Comparison of ENCODE assay signal across 8 mouse cellular contexts in the genomic region with DNA sequence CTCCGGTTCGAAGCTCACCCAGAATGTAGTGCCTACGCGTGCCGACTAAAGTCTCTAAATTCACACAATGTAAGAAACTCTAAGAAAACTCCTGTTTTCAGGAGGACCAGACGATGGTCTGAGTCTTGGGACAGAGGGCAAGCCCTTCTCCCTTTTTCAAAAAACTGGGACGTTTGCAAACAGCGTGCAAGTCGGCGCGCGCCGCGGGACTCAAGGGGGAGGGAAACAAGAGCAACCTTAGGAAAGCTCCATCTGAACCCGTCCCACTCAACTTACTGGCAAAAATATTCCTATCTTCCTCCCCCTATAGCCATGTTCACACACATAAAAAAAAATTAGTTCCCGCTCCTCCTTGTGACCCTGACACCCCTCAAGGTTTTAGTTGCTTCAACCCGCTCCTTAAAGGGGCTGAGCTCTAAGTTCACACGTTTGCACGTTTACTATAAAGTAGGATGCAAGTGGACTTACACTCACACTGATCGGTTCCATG. TPM values are rescaled to one million over a fixed set of nuclear protein-coding genes. Genes with fewer than 3 reads are reported as not detected.
DNase-seq lines count a peak whose midpoint lies in the region; ATAC-seq and TF ChIP-seq lines count a peak whose summit lies in the region.

No protein-coding gene starts in this region.

- peak; percentile 71 for DNase-seq in lung, embryonic 14.5 days
- no peak for DNase-seq in lung, postnatal 25 days (ENCODE audit: low spot score)
- DNase-seq in brain, embryonic 14.5 days (ENCODE audit: low read depth), result peak; percentile 71
- DNase-seq in limb, embryonic 14.5 days (ENCODE audit: low spot score), result no peak
- no peak for DNase-seq in left cerebral cortex, postnatal 4 days
- DNase-seq in cerebellum, adult 18-20 months, result no peak

- peaks cover 12% of the 10 kb centered on the region for H3K36me3 ChIP-seq in lung, embryonic 14.5 days (ENCODE audit: insufficient read depth)
- H3K36me3 ChIP-seq in heart, embryonic 14.5 days (ENCODE audit: control insufficient read depth, insufficient read depth, low read length), result no peaks in the 10 kb centered on the region
- H3K36me3 ChIP-seq in limb, embryonic 14.5 days (ENCODE audit: control insufficient read depth, insufficient read depth, low read length), result no peaks in the 10 kb centered on the region
- H3K36me3 ChIP-seq in neural tube, embryonic 15.5 days, result no peaks in the 10 kb centered on the region

- H3K27ac ChIP-seq in lung, embryonic 14.5 days (ENCODE audit: low read depth), result peak overlapping the region; percentile 61
- no peak overlapping the region for H3K27ac ChIP-seq in heart, embryonic 14.5 days (replicated peaks in 1 of 2; ENCODE audit: control insufficient read depth in 1 of 2, insufficient read depth in 1 of 2, low read depth in 2 of 2, low read length in 2 of 2)
- no peak overlapping the region for H3K27ac ChIP-seq in limb, embryonic 14.5 days (replicated peaks; ENCODE audit: low read depth, low read length)
- peak overlapping the region; percentile 68 for H3K27ac ChIP-seq in neural tube, embryonic 15.5 days (replicated peaks)

- no peaks in the 10 kb centered on the region for H3K27me3 ChIP-seq in lung, embryonic 14.5 days (ENCODE audit: insufficient read depth, low read length)
- H3K27me3 ChIP-seq in heart, embryonic 14.5 days (ENCODE audit: control insufficient read depth, insufficient read depth, low read length), result peaks cover 51% of the 10 kb centered on the region
- H3K27me3 ChIP-seq in limb, embryonic 14.5 days (ENCODE audit: control insufficient read depth, insufficient read depth, low read length), result peaks cover 33% of the 10 kb centered on the region
- peaks cover 13% of the 10 kb centered on the region; the same call in 1 of the 2 replicates for H3K27me3 ChIP-seq in neural tube, embryonic 15.5 days (replicated peaks)

- WGBS in lung, embryonic 14.5 days, result under 1% methylated on average over 20 of the region's 20 CpGs
- under 1% methylated on average over 20 of the region's 20 CpGs for WGBS in heart, embryonic 14.5 days
- 1% methylated on average over 16 of the region's 20 CpGs for whole genome bisulfite sequencing in limb, embryonic 14.5 days
- WGBS in neural tube, embryonic 15.5 days, result under 1% methylated on average over 20 of the region's 20 CpGs

- no peak for TF ChIP-seq CTCF in lung, embryonic 14.5 days (IDR thresholded peaks at IDR 0.05; ENCODE audit: low read depth)
- no peak for TF ChIP-seq CTCF in brain, embryonic 14.5 days (IDR thresholded peaks at IDR 0.05; ENCODE audit: borderline replicate concordance, extremely low read depth, insufficient read depth, insufficient read length)

- no peak for TF ChIP-seq POLR2A in brain, embryonic 14.5 days (IDR thresholded peaks at IDR 0.05; ENCODE audit: borderline replicate concordance, extremely low read depth, insufficient read depth, insufficient read length, poor library complexity, severe bottlenecking)
- no peak for TF ChIP-seq POLR2A in limb, embryonic 14.5 days (IDR thresholded peaks at IDR 0.05; ENCODE audit: borderline replicate concordance, extremely low read depth, insufficient read depth, insufficient read length)

- peak overlapping the region; percentile 89 for H3K4me2 ChIP-seq in lung, embryonic 14.5 days
- H3K4me2 ChIP-seq in heart, embryonic 14.5 days (ENCODE audit: low read length), result peak overlapping the region; percentile 92
- H3K4me2 ChIP-seq in limb, embryonic 14.5 days (replicated peaks; ENCODE audit: low read depth, low read length, severe bottlenecking), result peak overlapping the region; percentile 86
- peak overlapping the region; percentile 96 for H3K4me2 ChIP-seq in neural tube, embryonic 15.5 days

- H3K4me3 ChIP-seq in lung, embryonic 14.5 days (ENCODE audit: low read depth, low read length), result peak overlapping the region; percentile 64
- H3K4me3 ChIP-seq in heart, embryonic 14.5 days (ENCODE audit: control insufficient read depth in 1 of 2, insufficient read depth in 1 of 2, low read depth in 1 of 2, low read length in 2 of 2), result peak overlapping the region; percentile 62 to 65
- peak overlapping the region; percentile 52 for H3K4me3 ChIP-seq in limb, embryonic 14.5 days (replicated peaks; ENCODE audit: low read length)
- peak overlapping the region; percentile 60 for H3K4me3 ChIP-seq in neural tube, embryonic 15.5 days (replicated peaks)

- peaks cover 34% of the 10 kb centered on the region for H3K4me1 ChIP-seq in lung, embryonic 14.5 days (ENCODE audit: insufficient read depth)
- H3K4me1 ChIP-seq in heart, embryonic 14.5 days (ENCODE audit: control insufficient read depth in 2 of 2, insufficient read depth in 2 of 2, low read length in 2 of 2), result peaks cover 8 to 18% of the 10 kb centered on the region in 2 experiments; a peak in 3 of 4 replicates
- H3K4me1 ChIP-seq in limb, embryonic 14.5 days (ENCODE audit: control insufficient read depth, insufficient read depth, low read length), result peaks cover 19% of the 10 kb centered on the region; the same call in 1 of the 2 replicates
- H3K4me1 ChIP-seq in neural tube, embryonic 15.5 days, result peaks cover 49% of the 10 kb centered on the region

- intact Hi-C loops in left cerebral cortex, postnatal 4 days (cut with DNase I), result loop anchor here (10.0 kb wide), 1 partner anchor 187 kb away; no protein-coding TSS in a partner anchor

- H3K9ac ChIP-seq in lung, embryonic 14.5 days, result peak overlapping the region; percentile 70
- peak overlapping the region; percentile 66 for H3K9ac ChIP-seq in heart, embryonic 14.5 days (ENCODE audit: low read length)
- H3K9ac ChIP-seq in limb, embryonic 14.5 days (ENCODE audit: low read depth, low read length, severe bottlenecking), result peak overlapping the region; percentile 44
- peak overlapping the region; percentile 60 for H3K9ac ChIP-seq in neural tube, embryonic 15.5 days (replicated peaks)

- H3K9me3 ChIP-seq in lung, embryonic 14.5 days (ENCODE audit: low read depth, low read length), result no peaks in the 10 kb centered on the region
- H3K9me3 ChIP-seq in heart, embryonic 14.5 days (ENCODE audit: control insufficient read depth, low read length), result no peaks in the 10 kb centered on the region
- H3K9me3 ChIP-seq in limb, embryonic 14.5 days (ENCODE audit: control insufficient read depth, low read length), result no peaks in the 10 kb centered on the region
- H3K9me3 ChIP-seq in neural tube, embryonic 15.5 days (replicated peaks), result no peaks in the 10 kb centered on the region

- ATAC-seq in lung, embryonic 14.5 days (ENCODE audit: insufficient read depth), result peak; percentile 10; the same call in 1 of the 2 replicates
- no peak for ATAC-seq in heart, embryonic 14.5 days (ENCODE audit: insufficient number of reproducible peaks, insufficient read depth, low FRiP score, low read depth)
- ATAC-seq in limb, embryonic 14.5 days (ENCODE audit: low FRiP score, low read depth), result peak; percentile 19; the same call in 1 of the 2 replicates
- ATAC-seq in neural tube, embryonic 15.5 days (ENCODE audit: low FRiP score), result 0 out of 2 replicates have a peak, but pooled peaks have one; percentile 0

RNA-seq across cellular contexts. Expression of gene Cxcr4, which starts 0.3 kb away (rescaled TPM):
- polyA plus RNA-seq in lung, embryonic 14.5 days (2014; fragmentation: Nextera tagmentation; extraction: Ambion mirVana), result 10.3 and 10.9 TPM in 2 replicates
- polyA plus RNA-seq in brain, embryonic 14.5 days (2012; rRNA removed), result 96.9 and 115 TPM in 2 replicates
- polyA plus RNA-seq in heart, embryonic 14.5 days (2014; fragmentation: Nextera tagmentation; extraction: Ambion mirVana), result 2.4 and 2.9 TPM in 2 replicates
- polyA plus RNA-seq in limb, embryonic 14.5 days (2012; rRNA removed), result 28.6 and 37.5 TPM in 2 replicates
- 2.9 and 3.6 TPM in 2 replicates for polyA plus RNA-seq in limb, embryonic 14.5 days (2014; fragmentation: Nextera tagmentation; extraction: Ambion mirVana)
- polyA plus RNA-seq in neural tube, embryonic 15.5 days (2015; fragmentation: Nextera tagmentation; extraction: Ambion mirVana), result 4.2 and 5.5 TPM in 2 replicates
- 10 to 100 TPM; 22.5 to 23.7 TPM for total RNA-seq in left cerebral cortex, postnatal 4 days (2021)

Comparison
In these comparisons a context has a peak if more than half of its experiments do, and no peak if none do; other contexts are left out.
1. DNase-seq: peak in lung, embryonic 14.5 days (single experiment) and brain, embryonic 14.5 days (single experiment); none in lung, postnatal 25 days (single experiment), limb, embryonic 14.5 days (single experiment), left cerebral cortex, postnatal 4 days (single experiment) and cerebellum, adult 18-20 months (0 of 2).
2. H3K27ac ChIP-seq: peak in lung, embryonic 14.5 days (single experiment) and neural tube, embryonic 15.5 days (single experiment); none in heart, embryonic 14.5 days (0 of 2) and limb, embryonic 14.5 days (single experiment).
3. Peak in every context shown above with its lines, with median percentiles within 50 percentile points of each other: H3K4me2 ChIP-seq, H3K4me3 ChIP-seq and H3K9ac ChIP-seq.